Mouse (Mus musculus) v-Abl transformed pro-B cells (cell line): ENCODE results near the gene Gm21775.
"Not testable (repeated sequence)": the region's sequence is repeated elsewhere in the genome, so short reads cannot be mapped to it uniquely, and the experiment has no call there.

Source experiments
- in situ Hi-C, 2 experiments: fragments of 400-800 bp; cut with MboI; formaldehyde crosslinking; loops; one replicate each; pipeline ENCODE4 v1.15.1; 2025; ENCODE audit not compliant: unreplicated experiment in 2 of 2

The Gm21775 gene

DNA sequence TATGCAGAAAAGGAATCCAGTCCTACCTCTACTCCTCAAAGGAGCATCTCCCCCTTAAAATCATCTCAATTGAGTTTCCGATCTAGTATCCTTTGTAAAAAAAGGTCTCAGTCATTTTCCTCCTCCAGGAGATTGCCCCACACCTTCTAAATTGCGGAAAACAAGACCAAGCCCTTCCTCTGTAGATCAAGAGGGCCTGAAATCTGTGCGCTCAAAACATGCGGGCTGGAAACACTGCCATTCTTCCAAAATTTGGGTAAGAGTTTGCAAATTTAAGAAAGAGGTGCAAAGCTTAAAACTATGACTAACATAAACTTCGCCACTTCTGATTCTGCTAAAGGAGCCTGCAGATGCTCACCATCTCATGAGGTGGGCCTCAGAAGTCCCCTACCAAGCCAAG is at the start of gene Gm21775:
Gm21775 (plus strand) TSS at position 301 of the 400 bp plus-strand sequence.
- in situ Hi-C loops = not testable (repeated sequence)

DNA sequence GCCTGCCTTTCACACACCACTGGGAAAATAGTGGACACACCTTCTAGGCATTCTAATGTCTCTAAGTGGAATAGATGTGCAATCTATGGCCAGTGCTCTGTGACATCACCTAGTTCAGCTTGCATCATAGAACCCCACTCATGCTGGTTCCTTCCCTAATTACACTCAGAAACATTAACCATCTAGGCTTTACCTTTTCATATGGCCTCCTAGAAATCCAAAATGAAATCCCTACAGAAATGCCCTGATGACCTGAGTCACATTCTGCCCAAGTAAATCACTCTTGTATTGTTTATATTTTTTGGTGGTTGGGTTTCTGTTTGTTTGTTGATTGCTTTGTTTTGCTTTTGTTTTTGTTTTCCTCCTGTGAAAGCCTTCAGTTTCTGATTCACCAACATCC is 17.3 kb upstream of the Gm21775 start, which contains the start of gene Gm20737:
Gm20737 (minus strand) TSS at position 101 of the 400 bp plus-strand sequence.
- in situ Hi-C loops = not testable (repeated sequence)
